Mouse (Mus musculus) brain, embryonic 14.5 days (tissue): ENCODE measurements around the gene Gimap8.

Experiments
- CTCF ChIP-seq: fragments of 200-500 bp; IDR thresholded peaks from 2 replicates; pipeline ENCODE4 v1.5.1; 2012; ENCODE audit warnings: inconsistent platforms, mild to moderate bottlenecking, moderate library complexity, borderline replicate concordance; ENCODE audit not compliant: insufficient read depth, insufficient read length; ENCODE audit errors: extremely low read depth
- POLR2A ChIP-seq: fragments of 200-500 bp; IDR thresholded peaks from 2 replicates; pipeline ENCODE4 v1.6.1; 2012; ENCODE audit warnings: mild to moderate bottlenecking, inconsistent platforms, borderline replicate concordance; ENCODE audit not compliant: poor library complexity, insufficient read depth, insufficient read length, severe bottlenecking; ENCODE audit errors: extremely low read depth

DNA sequence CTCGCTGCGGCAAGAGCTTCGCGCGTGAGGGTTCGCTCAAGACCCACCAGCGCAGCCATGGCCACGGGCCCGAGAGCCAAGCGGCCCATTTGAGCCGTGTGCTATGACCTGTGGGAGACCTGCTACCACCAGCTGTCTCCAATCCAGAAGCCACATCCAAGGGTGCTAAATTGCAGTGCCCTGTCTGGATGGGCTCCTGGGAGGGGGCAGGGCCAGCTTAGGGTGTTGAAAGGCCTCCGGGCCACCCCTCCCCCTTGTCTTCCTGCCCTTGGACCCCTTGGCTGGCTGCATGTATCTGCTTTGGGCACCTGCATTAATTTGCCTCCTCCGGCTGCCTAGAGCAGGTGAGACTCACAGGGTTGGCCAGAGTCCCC, 17.4 kb upstream of the Gimap8 start:
- TF ChIP-seq POLR2A, result no peak
- no peak for TF ChIP-seq CTCF
